Comparison of ENCODE assay signal across 9 mouse cellular contexts in genomic region chr1:89631747-89632146, GRCm38 (mm10).
DNase-seq lines count a peak whose midpoint lies in the region; ATAC-seq and TF ChIP-seq lines count a peak whose summit lies in the region.
"Had no signal": no experiment of that assay in that cellular context is flagged by ENCODE, and none has a peak within 500 bp of the region (broad histone marks: within the 10 kb centered on the region; RNA-seq: fewer than 3 reads in every experiment).

No protein-coding gene starts in this region.

- H3K4me2 ChIP-seq in hindbrain, postnatal 0 days (ENCODE audit: low read depth, low read length), result no peak overlapping the region
- no peak overlapping the region for H3K4me2 ChIP-seq in hindbrain, embryonic 16.5 days (ENCODE audit: low read length)
- H3K4me2 ChIP-seq: neural tube, embryonic 12.5 days had no signal

- H3K27ac ChIP-seq in hindbrain, postnatal 0 days, result no peak overlapping the region
- no peak overlapping the region for H3K27ac ChIP-seq in hindbrain, embryonic 16.5 days (ENCODE audit: low read depth, low read length)
- no peak overlapping the region for H3K27ac ChIP-seq in heart, embryonic 10.5 days
- H3K27ac ChIP-seq: neural tube, embryonic 12.5 days had no signal

- no peaks in the 10 kb centered on the region for H3K9me3 ChIP-seq in hindbrain, postnatal 0 days (ENCODE audit: low read length)
- H3K9me3 ChIP-seq in hindbrain, embryonic 16.5 days (ENCODE audit: control insufficient read depth, low read length), result no peaks in the 10 kb centered on the region
- H3K9me3 ChIP-seq in heart, embryonic 10.5 days, result no peaks in the 10 kb centered on the region
- H3K9me3 ChIP-seq: neural tube, embryonic 12.5 days had no signal

- no peak overlapping the region for H3K4me3 ChIP-seq in hindbrain, postnatal 0 days (ENCODE audit: low read length)
- H3K4me3 ChIP-seq in hindbrain, embryonic 16.5 days (ENCODE audit: low read length), result no peak overlapping the region
- H3K4me3 ChIP-seq in heart, embryonic 10.5 days, result no peak overlapping the region
- H3K4me3 ChIP-seq: neural tube, embryonic 12.5 days had no signal

- 14% methylated on average over 1 of the region's 1 CpGs for WGBS in hindbrain, postnatal 0 days
- 24% methylated on average over 1 of the region's 1 CpGs for WGBS in hindbrain, embryonic 16.5 days
- WGBS in large intestine, adult 2 months, result 35% methylated on average over 1 of the region's 1 CpGs
- 18% methylated on average over 1 of the region's 1 CpGs for WGBS in heart, embryonic 10.5 days

- TF ChIP-seq CTCF in hindbrain, postnatal 0 days (IDR thresholded peaks at IDR 0.05; ENCODE audit: low read depth), result peak; percentile 80

- H3K27me3 ChIP-seq in hindbrain, postnatal 0 days (ENCODE audit: insufficient read depth, low read length), result no peaks in the 10 kb centered on the region
- H3K27me3 ChIP-seq in hindbrain, embryonic 16.5 days (replicated peaks; ENCODE audit: control insufficient read depth, insufficient read depth, low read length), result no peaks in the 10 kb centered on the region
- H3K27me3 ChIP-seq in heart, embryonic 10.5 days (ENCODE audit: insufficient read depth, poor library complexity, severe bottlenecking), result no peaks in the 10 kb centered on the region
- H3K27me3 ChIP-seq: neural tube, embryonic 12.5 days had no signal

- peak; percentile 88 for DNase-seq in hindbrain, postnatal 0 days (ENCODE audit: low spot score)
- DNase-seq in B cell, adult 2 months, result peak; percentile 37 to 50
- DNase-seq in R1 (ENCODE audit: low read depth, low spot score), result peak; percentile 70
- DNase-seq in large intestine, adult 2 months (ENCODE audit: low read depth, low spot score), result peak; percentile 28
- no peak for DNase-seq in heart, embryonic 10.5 days (ENCODE audit: low spot score)
- DNase-seq in layer of hippocampus, postnatal 10 days (ENCODE audit: low spot score in 2 of 2), result no peak

- H3K9ac ChIP-seq in hindbrain, postnatal 0 days (replicated peaks; ENCODE audit: low read length), result no peak overlapping the region
- no peak overlapping the region for H3K9ac ChIP-seq in hindbrain, embryonic 16.5 days (ENCODE audit: low read depth, low read length)
- H3K9ac ChIP-seq: neural tube, embryonic 12.5 days had no signal

- peaks cover 25% of the 10 kb centered on the region; the same call in 1 of the 2 replicates for H3K36me3 ChIP-seq in hindbrain, postnatal 0 days (ENCODE audit: insufficient read depth, low read length)
- H3K36me3 ChIP-seq in hindbrain, embryonic 16.5 days (ENCODE audit: control insufficient read depth, insufficient read depth, low read length), result peaks cover 11% of the 10 kb centered on the region
- H3K36me3 ChIP-seq in heart, embryonic 10.5 days, result peaks cover 31% of the 10 kb centered on the region

- no peak for ATAC-seq in hindbrain, postnatal 0 days
- ATAC-seq in hindbrain, embryonic 16.5 days, result no peak
- ATAC-seq in inflammation-experienced regulatory T-cells, adult 6 months, result no peak

- H3K4me1 ChIP-seq in hindbrain, postnatal 0 days (ENCODE audit: insufficient read depth, low read length), result 0 out of 2 replicates have a peak, but pooled peaks cover 1% of the 10 kb centered on the region
- H3K4me1 ChIP-seq in hindbrain, embryonic 16.5 days (ENCODE audit: control insufficient read depth, insufficient read depth, low read depth, low read length), result no peaks in the 10 kb centered on the region; the same call in 1 of the 2 replicates
- H3K4me1 ChIP-seq in heart, embryonic 10.5 days, result peaks cover 10% of the 10 kb centered on the region

Comparison
In these comparisons a context has a peak if more than half of its experiments do, and no peak if none do; other contexts are left out.
1. DNase-seq: peak in hindbrain, postnatal 0 days (single experiment), B cell, adult 2 months (2 of 2), R1 (single experiment) and large intestine, adult 2 months (single experiment); none in heart, embryonic 10.5 days (single experiment) and layer of hippocampus, postnatal 10 days (0 of 2).